9 mouse cellular contexts compared by ENCODE assay signal in genomic region chr3:131270381-131270780, GRCm38 (mm10). TPM values are rescaled to one million over a fixed set of nuclear protein-coding genes. Genes with fewer than 3 reads are reported as not detected.
DNase-seq lines count a peak whose midpoint lies in the region; ATAC-seq and TF ChIP-seq lines count a peak whose summit lies in the region.
"Had no signal": no experiment of that assay in that cellular context is flagged by ENCODE, and none has a peak within 500 bp of the region (broad histone marks: within the 10 kb centered on the region; RNA-seq: fewer than 3 reads in every experiment).

No protein-coding gene starts in this region.

- no peaks in the 10 kb centered on the region for H3K36me3 ChIP-seq in heart, postnatal 0 days (replicated peaks; ENCODE audit: control insufficient read depth, insufficient read depth, low read length)
- no peaks in the 10 kb centered on the region for H3K36me3 ChIP-seq in embryonic facial prominence, embryonic 15.5 days
- H3K36me3 ChIP-seq in liver, postnatal 0 days (replicated peaks; ENCODE audit: insufficient read depth, low read length) = peaks cover 3% of the 10 kb centered on the region; the same call in 1 of the 2 replicates

- H3K4me1 ChIP-seq in heart, postnatal 0 days (ENCODE audit: control insufficient read depth, insufficient read depth) = peaks cover 34% of the 10 kb centered on the region
- H3K4me1 ChIP-seq in embryonic facial prominence, embryonic 15.5 days = peaks cover 20% of the 10 kb centered on the region
- H3K4me1 ChIP-seq in liver, postnatal 0 days (ENCODE audit: insufficient read depth) = peaks cover 23% of the 10 kb centered on the region

- H3K27me3 ChIP-seq in heart, postnatal 0 days (ENCODE audit: control insufficient read depth, insufficient read depth, low read length) = no peaks in the 10 kb centered on the region
- H3K27me3 ChIP-seq in embryonic facial prominence, embryonic 15.5 days = no peaks in the 10 kb centered on the region
- H3K27me3 ChIP-seq in liver, postnatal 0 days (ENCODE audit: insufficient read depth, low read length) = no peaks in the 10 kb centered on the region

- TF ChIP-seq CTCF in heart, postnatal 0 days (IDR thresholded peaks at IDR 0.05; ENCODE audit: low read depth) = no peak
- TF ChIP-seq CTCF in liver, postnatal 0 days (IDR thresholded peaks at IDR 0.05; ENCODE audit: low read depth) = no peak

- intact Hi-C loops in heart, postnatal 36 days (cut with DNase I) = loop anchor here (10.0 kb wide), 1 partner anchor 1546 kb away; no protein-coding TSS in a partner anchor

- no peak for TF ChIP-seq EP300 in heart, postnatal 0 days (IDR thresholded peaks at IDR 0.05; ENCODE audit: low read depth)
- no peak for TF ChIP-seq EP300 in liver, postnatal 0 days (IDR thresholded peaks at IDR 0.05; ENCODE audit: low read depth)

- H3K9me3 ChIP-seq in heart, postnatal 0 days (replicated peaks; ENCODE audit: control insufficient read depth, low read length) = no peaks in the 10 kb centered on the region
- H3K9me3 ChIP-seq in embryonic facial prominence, embryonic 15.5 days (replicated peaks) = no peaks in the 10 kb centered on the region
- no peaks in the 10 kb centered on the region for H3K9me3 ChIP-seq in liver, postnatal 0 days (ENCODE audit: low read length)

- H3K4me3 ChIP-seq in heart, postnatal 0 days (ENCODE audit: low read depth, low read length) = peak overlapping the region; percentile 77
- H3K4me3 ChIP-seq in embryonic facial prominence, embryonic 15.5 days (replicated peaks) = peak overlapping the region; percentile 86
- peak overlapping the region; percentile 77 for H3K4me3 ChIP-seq in liver, postnatal 0 days (ENCODE audit: low read depth, low read length)

- WGBS in heart, postnatal 0 days = 67% methylated on average over 6 of the region's 6 CpGs
- WGBS in embryonic facial prominence, embryonic 15.5 days = 46% methylated on average over 6 of the region's 6 CpGs
- 61% methylated on average over 6 of the region's 6 CpGs for WGBS in liver, postnatal 0 days (ENCODE audit: insufficient replicate concordance)

- 0 out of 2 replicates have a peak overlapping the region, but pooled peaks have one; percentile 90 for H3K27ac ChIP-seq in heart, postnatal 0 days (ENCODE audit: low read depth)
- no peak overlapping the region for H3K27ac ChIP-seq in embryonic facial prominence, embryonic 15.5 days (replicated peaks)
- peak overlapping the region; percentile 95 for H3K27ac ChIP-seq in liver, postnatal 0 days (ENCODE audit: low read depth)

- 0 out of 2 replicates have a peak overlapping the region, but pooled peaks have one; percentile 21 for H3K9ac ChIP-seq in heart, postnatal 0 days (replicated peaks; ENCODE audit: low read depth, low read length)
- H3K9ac ChIP-seq in embryonic facial prominence, embryonic 15.5 days = no peak overlapping the region
- H3K9ac ChIP-seq in liver, postnatal 0 days (replicated peaks) = peak overlapping the region; percentile 27; the same call in 1 of the 2 replicates

- DNase-seq in heart, postnatal 0 days (ENCODE audit: low spot score) = no peak
- DNase-seq in heart, postnatal 36 days = no peak
- DNase-seq in R1 (ENCODE audit: low read depth, low spot score) = peak; percentile 51
- no peak for DNase-seq in liver, postnatal 0 days
- DNase-seq in layer of hippocampus, adult 9-10 months (ENCODE audit: low spot score) = no peak
- DNase-seq in Muller cell, postnatal 12 days (ENCODE audit: inconsistent ontology term) = no peak
- DNase-seq in cerebellum, adult 9-11 months = no peak

- ATAC-seq in heart, postnatal 0 days (ENCODE audit: insufficient read depth, low read depth) = no peak
- no peak for ATAC-seq in embryonic facial prominence, embryonic 15.5 days (ENCODE audit: insufficient number of reproducible peaks, low FRiP score, low TSS enrichment, low read depth)
- no peak for ATAC-seq in liver, postnatal 0 days

- peak overlapping the region; percentile 71 for H3K4me2 ChIP-seq in heart, postnatal 0 days (ENCODE audit: low read depth, low read length)
- peak overlapping the region; percentile 62 for H3K4me2 ChIP-seq in embryonic facial prominence, embryonic 15.5 days (replicated peaks)
- peak overlapping the region; percentile 87 for H3K4me2 ChIP-seq in liver, postnatal 0 days (ENCODE audit: low read depth, low read length)

RNA-seq across cellular contexts. Expression of gene Hadh, which starts 1.5 kb away (rescaled TPM):
- 237 and 275 TPM in 2 replicates for total RNA-seq in heart, postnatal 0 days (2014; rRNA removed; ENCODE audit: low replicate concordance)
- polyA plus RNA-seq in heart, postnatal 0 days (2015; fragmentation: Nextera tagmentation; extraction: Ambion mirVana) = 433 and 464 TPM in 2 replicates
- total RNA-seq in heart, postnatal 36 days (2021) = 100 to 1,000 TPM; 734 to 810 TPM
- 101 and 108 TPM in 2 replicates for polyA plus RNA-seq in embryonic facial prominence, embryonic 15.5 days (2015; fragmentation: Nextera tagmentation; extraction: Ambion mirVana)
- 279 and 305 TPM in 2 replicates for polyA plus RNA-seq in liver, postnatal 0 days (2015; fragmentation: Nextera tagmentation; extraction: Ambion mirVana)

RNA-seq across cellular contexts. Expression of gene Cyp2u1, which starts 32.6 kb away (rescaled TPM):
- 18.4 and 47.2 TPM in 2 replicates for total RNA-seq in heart, postnatal 0 days (2014; rRNA removed; ENCODE audit: low replicate concordance)
- polyA plus RNA-seq in heart, postnatal 0 days (2015; fragmentation: Nextera tagmentation; extraction: Ambion mirVana) = 20.0 and 21.4 TPM in 2 replicates
- total RNA-seq in heart, postnatal 36 days (2021) = 10 to 100 TPM; 30.4 to 32.3 TPM
- 1.5 and 1.7 TPM in 2 replicates for polyA plus RNA-seq in embryonic facial prominence, embryonic 15.5 days (2015; fragmentation: Nextera tagmentation; extraction: Ambion mirVana)
- polyA plus RNA-seq in liver, postnatal 0 days (2015; fragmentation: Nextera tagmentation; extraction: Ambion mirVana) = 1.2 and 1.4 TPM in 2 replicates
- total RNA-seq: monocyte, adult 5-6 weeks had no signal
